ENCODE assay signal across 7 mouse cellular contexts in genomic region chr15:51635129-51635920, GRCm38 (mm10).
A peak's percentile ranks its signal among the peaks of the same experiment; 100 is the strongest.
DNase-seq lines count a peak whose midpoint lies in the region.

No protein-coding gene starts in this region.

- 50% methylated on average over 21 of the region's 21 CpGs for WGBS in hindbrain, embryonic 10.5 days

- no peaks in the 10 kb centered on the region for H3K27me3 ChIP-seq in hindbrain, embryonic 10.5 days (ENCODE audit: insufficient read depth, poor library complexity, severe bottlenecking)

- peak overlapping the region; percentile 20 for H3K4me3 ChIP-seq in hindbrain, embryonic 10.5 days

- H3K36me3 ChIP-seq in hindbrain, embryonic 10.5 days = no peaks in the 10 kb centered on the region

- H3K4me1 ChIP-seq in hindbrain, embryonic 10.5 days (replicated peaks) = no peaks in the 10 kb centered on the region; the same call in 1 of the 2 replicates

- no peaks in the 10 kb centered on the region for H3K9me3 ChIP-seq in hindbrain, embryonic 10.5 days

- DNase-seq in layer of hippocampus, postnatal 10 days (ENCODE audit: low spot score in 2 of 2) = peak; percentile 20 to 24
- DNase-seq in layer of hippocampus, adult 9-10 months (ENCODE audit: low spot score) = no peak
- peak; percentile 23 for DNase-seq in embryo, embryonic 11 days
- DNase-seq in hindbrain, embryonic 10.5 days (ENCODE audit: low spot score) = peak; percentile 6
- peak; percentile 20 for DNase-seq in neural tube, embryonic 10.5 days (ENCODE audit: extremely low spot score, low spot score)
- no peak for DNase-seq in adrenal gland, postnatal 25 days
- DNase-seq in liver = no peak

- no peak overlapping the region for H3K27ac ChIP-seq in hindbrain, embryonic 10.5 days

Comparison
In these comparisons a context has a peak if more than half of its experiments do, and no peak if none do; other contexts are left out.
1. DNase-seq: peak in layer of hippocampus, postnatal 10 days (2 of 2), embryo, embryonic 11 days (single experiment), hindbrain, embryonic 10.5 days (single experiment) and neural tube, embryonic 10.5 days (single experiment); none in layer of hippocampus, adult 9-10 months (single experiment), adrenal gland, postnatal 25 days (single experiment) and liver (single experiment).